In genomic region chr5:15652334-15652733, GRCm38 (mm10) we compare ENCODE assay signal across 29 mouse cellular contexts. TPM values are rescaled to one million over a fixed set of nuclear protein-coding genes. Genes with fewer than 3 reads are reported as not detected.
A peak's percentile ranks its signal among the peaks of the same experiment; 100 is the strongest.
DNase-seq lines count a peak whose midpoint lies in the region; ATAC-seq and TF ChIP-seq lines count a peak whose summit lies in the region.
"Not testable (repeated sequence)": the region's sequence is repeated elsewhere in the genome, so short reads cannot be mapped to it uniquely, and the experiment has no call there.
"Had no signal": no experiment of that assay in that cellular context is flagged by ENCODE, and none has a peak within 500 bp of the region (broad histone marks: within the 10 kb centered on the region; RNA-seq: fewer than 3 reads in every experiment).

No protein-coding gene starts in this region.

- H3K4me1 ChIP-seq in CH12.LX (ENCODE audit: control insufficient read depth in 1 of 2, insufficient read depth in 2 of 2); heart, adult 2 months (ENCODE audit: control insufficient read depth, insufficient read depth, low read length); intestine, postnatal 0 days (replicated peaks; ENCODE audit: control insufficient read depth, insufficient read depth, low read length); limb, embryonic 11.5 days (ENCODE audit: control insufficient read depth, insufficient read depth, low read length); stomach, postnatal 0 days (replicated peaks; ENCODE audit: control insufficient read depth, insufficient read depth): not testable (repeated sequence)

- not testable (repeated sequence) for H3K9ac ChIP-seq in CH12.LX (ENCODE audit: insufficient read depth, low read depth); heart, adult 2 months (ENCODE audit: low read depth, low read length); intestine, postnatal 0 days (ENCODE audit: low read depth, low read length); limb, embryonic 11.5 days (ENCODE audit: low read length); stomach, postnatal 0 days (ENCODE audit: low read length)

- not testable (repeated sequence) for H3K27ac ChIP-seq in CH12.LX (ENCODE audit: insufficient read depth, low read depth); heart, adult 2 months; intestine, postnatal 0 days (ENCODE audit: low read depth, low read length); limb, embryonic 11.5 days (replicated peaks; ENCODE audit: low read depth, low read length); stomach, postnatal 0 days (replicated peaks)

- not testable (repeated sequence) for TF ChIP-seq POLR2A in CH12.LX (IDR thresholded peaks at IDR 0.05; ENCODE audit: low read depth, low read length); heart, adult 2 months (IDR thresholded peaks at IDR 0.05; ENCODE audit: insufficient read depth, low read depth, low read length)

- H3K27me3 ChIP-seq in CH12.LX (replicated peaks); heart, adult 2 months (ENCODE audit: control insufficient read depth, insufficient read depth, low read length); intestine, postnatal 0 days (replicated peaks; ENCODE audit: control insufficient read depth, insufficient read depth, low read length); limb, embryonic 11.5 days (ENCODE audit: control insufficient read depth, insufficient read depth, low read length); stomach, postnatal 0 days (ENCODE audit: control insufficient read depth, insufficient read depth, low read length): not testable (repeated sequence)

- 66% methylated on average over 2 of the region's 2 CpGs for WGBS in heart, adult 2 months
- 68% methylated on average over 2 of the region's 2 CpGs for WGBS in intestine, postnatal 0 days
- WGBS in limb, embryonic 11.5 days = 67% methylated on average over 2 of the region's 2 CpGs
- WGBS in stomach, postnatal 0 days = 70% methylated on average over 2 of the region's 2 CpGs

- ATAC-seq in intestine, postnatal 0 days; limb, embryonic 11.5 days (ENCODE audit: insufficient number of reproducible peaks, low FRiP score, low TSS enrichment, low read depth); stomach, postnatal 0 days (ENCODE audit: low FRiP score, low TSS enrichment): not testable (repeated sequence)

- intact Hi-C loops in heart, adult 2 months (cut with DNase I) = not testable (repeated sequence)

- H3K79me2 ChIP-seq in CH12.LX (replicated peaks; ENCODE audit: control insufficient read depth, extremely low read depth, insufficient read depth, poor library complexity, severe bottlenecking); heart, adult 2 months (replicated peaks; ENCODE audit: control insufficient read depth, insufficient read depth, low read length): not testable (repeated sequence)

- dilution Hi-C loops in CH12.LX (cut with MboI; ENCODE audit: extremely low pct_ligation_motif_present, extremely low pct_unique_long_range_greater_than_20kb, low sequenced_read_pairs) = not testable (repeated sequence)

- not testable (repeated sequence) for H3K4me2 ChIP-seq in CH12.LX (ENCODE audit: insufficient read depth, low read depth, poor library complexity, severe bottlenecking); intestine, postnatal 0 days (replicated peaks; ENCODE audit: low read depth); limb, embryonic 11.5 days (ENCODE audit: low read depth, severe bottlenecking); stomach, postnatal 0 days (replicated peaks; ENCODE audit: low read depth)

- TF ChIP-seq EP300 in CH12.LX (IDR thresholded peaks at IDR 0.05; ENCODE audit: low read length); heart, adult 2 months (IDR thresholded peaks at IDR 0.05; ENCODE audit: insufficient read depth, low read depth, low read length); stomach, postnatal 0 days (optimal IDR thresholded peaks at IDR 0.05): not testable (repeated sequence)

- TF ChIP-seq CTCF in CH12.LX (conservative IDR thresholded peaks at IDR 0.05 in 1 of 2, IDR thresholded peaks at IDR 0.05 in 1 of 2; ENCODE audit: low read depth in 2 of 2, low read length in 2 of 2) = peak in 1 of 2 experiments; percentile 34; a peak in 2 of 4 replicates
- peak; percentile 16; the same call in 1 of the 2 replicates for TF ChIP-seq CTCF in heart, adult 2 months (IDR thresholded peaks at IDR 0.05)
- TF ChIP-seq CTCF in intestine, postnatal 0 days (IDR thresholded peaks at IDR 0.05; ENCODE audit: low read depth) = peak; percentile 29; the same call in 1 of the 2 replicates
- peak; percentile 27; the same call in 1 of the 2 replicates for TF ChIP-seq CTCF in stomach, postnatal 0 days (IDR thresholded peaks at IDR 0.05; ENCODE audit: low read depth)

- H3K4me3 ChIP-seq in CH12.LX (replicated peaks in 1 of 3; ENCODE audit: low read depth in 2 of 3, low read length in 2 of 3, poor library complexity in 1 of 3); heart, adult 2 months; intestine, postnatal 0 days (ENCODE audit: low read depth, low read length); limb, embryonic 11.5 days (ENCODE audit: low read depth, low read length); stomach, postnatal 0 days (ENCODE audit: low read depth, low read length): not testable (repeated sequence)

- DNase-seq in CH12.LX (ENCODE audit: extremely low read depth) = peak; percentile 42
- DNase-seq in cerebellum, postnatal 10 days = peak; percentile 4 to 5
- DNase-seq in embryo, embryonic 11 days = peak; percentile 4
- not testable (repeated sequence) for DNase-seq in heart, adult 2 months; stomach, postnatal 0 days (ENCODE audit: low spot score)
- DNase-seq in limb, embryonic 11.5 days (ENCODE audit: low spot score) = peak; percentile 18

- not testable (repeated sequence) for TF ChIP-seq RAD21 in CH12.LX (IDR thresholded peaks at IDR 0.05; ENCODE audit: low read depth, low read length)

- H3K36me3 ChIP-seq in CH12.LX (replicated peaks in 1 of 2; ENCODE audit: control insufficient read depth in 1 of 2, insufficient read depth in 1 of 2, low read length in 1 of 2); heart, adult 2 months (ENCODE audit: control insufficient read depth, insufficient read depth, low read length); intestine, postnatal 0 days (ENCODE audit: control insufficient read depth, insufficient read depth); limb, embryonic 11.5 days (ENCODE audit: control insufficient read depth, insufficient read depth, low read length); stomach, postnatal 0 days (ENCODE audit: control insufficient read depth, insufficient read depth, low read length): not testable (repeated sequence)

- H3K9me3 ChIP-seq in CH12.LX (replicated peaks; ENCODE audit: low read length); intestine, postnatal 0 days (ENCODE audit: control insufficient read depth); limb, embryonic 11.5 days (ENCODE audit: control insufficient read depth, low read length); stomach, postnatal 0 days (ENCODE audit: control insufficient read depth, low read length): not testable (repeated sequence)

- in situ Hi-C loops in CH12.LX (cut with MboI; ENCODE audit: low pct_ligation_motif_present, low pct_unique_long_range_greater_than_20kb, low sequenced_read_pairs) = not testable (repeated sequence)

RNA-seq across cellular contexts. Expression of gene 4930572O03Rik, which starts 4.5 kb away (rescaled TPM):
- total RNA-seq in CH12.LX (2012; rRNA removed) (not detected in 2 replicates), CH12.LX (2014; rRNA removed) (not detected in 2 replicates)
- polyA plus RNA-seq in CH12.LX (2012; ENCODE audit: insufficient read length, low read depth) = not detected in 2 replicates
- not detected for total RNA-seq in heart, adult 2 months (2021)
- polyA plus RNA-seq in heart, adult 2 months (2012; rRNA removed) = not detected in 2 replicates
- not detected in 2 replicates for polyA plus RNA-seq in intestine, postnatal 0 days (2015; fragmentation: Nextera tagmentation; extraction: Ambion mirVana)
- not detected in 2 replicates for polyA plus RNA-seq in limb, embryonic 11.5 days (2014; fragmentation: Nextera tagmentation; extraction: Ambion mirVana)
- polyA plus RNA-seq in stomach, postnatal 0 days (2015; fragmentation: Nextera tagmentation; extraction: Ambion mirVana) = not detected in 2 replicates
- total RNA-seq: adrenal gland, postnatal 10 days; G1E; gastrocnemius, postnatal 14 days; granulocyte monocyte progenitor cell, adult 5-6 weeks; heart, postnatal 36 days; layer of hippocampus, postnatal 36 days; left cerebral cortex, postnatal 10 days; megakaryocyte progenitor cell, adult 5-6 weeks had no signal
- polyA plus RNA-seq: embryonic facial prominence, embryonic 15.5 days; forebrain, embryonic 12.5 days; G1E; heart, embryonic 10.5 days; heart, embryonic 15.5 days; hindbrain, embryonic 12.5 days; kidney, embryonic 15.5 days; limb, embryonic 10.5 days; liver, embryonic 14.5 days; lung, adult 2 months; midbrain, embryonic 10.5 days; midbrain, embryonic 16.5 days; myocyte; neural tube, embryonic 12.5 days; stomach, embryonic 16.5 days had no signal

RNA-seq across cellular contexts. Expression of gene Speer4d, which starts 33.5 kb away (rescaled TPM):
- total RNA-seq in CH12.LX (2012; rRNA removed) = not detected in 2 replicates
- not detected in 2 replicates for total RNA-seq in CH12.LX (2014; rRNA removed)
- polyA plus RNA-seq in CH12.LX (2012; ENCODE audit: insufficient read length, low read depth) = not detected in 2 replicates
- not detected for total RNA-seq in heart, adult 2 months (2021)
- not detected in 2 replicates for polyA plus RNA-seq in heart, adult 2 months (2012; rRNA removed)
- polyA plus RNA-seq in intestine, postnatal 0 days (2015; fragmentation: Nextera tagmentation; extraction: Ambion mirVana) = not detected in 2 replicates
- polyA plus RNA-seq in limb, embryonic 11.5 days (2014; fragmentation: Nextera tagmentation; extraction: Ambion mirVana) = not detected in 2 replicates
- not detected in 2 replicates for polyA plus RNA-seq in stomach, postnatal 0 days (2015; fragmentation: Nextera tagmentation; extraction: Ambion mirVana)
- total RNA-seq: adrenal gland, postnatal 10 days; gastrocnemius, postnatal 14 days; granulocyte monocyte progenitor cell, adult 5-6 weeks; heart, postnatal 36 days; layer of hippocampus, postnatal 36 days; left cerebral cortex, postnatal 10 days; megakaryocyte progenitor cell, adult 5-6 weeks had no signal
- polyA plus RNA-seq: embryonic facial prominence, embryonic 15.5 days; forebrain, embryonic 12.5 days; G1E; heart, embryonic 10.5 days; heart, embryonic 15.5 days; hindbrain, embryonic 12.5 days; kidney, embryonic 15.5 days; limb, embryonic 10.5 days; liver, embryonic 14.5 days; lung, adult 2 months; midbrain, embryonic 10.5 days; midbrain, embryonic 16.5 days; myocyte; neural tube, embryonic 12.5 days; stomach, embryonic 16.5 days had no signal
